Mouse (Mus musculus) embryonic facial prominence, embryonic 15.5 days (tissue): ENCODE measurements around the gene Irx5. TPM values are rescaled to one million over a fixed set of nuclear protein-coding genes. Genes with fewer than 3 reads are reported as not detected.

Experiments
- ATAC-seq: fragments of 200-750 bp; cut with Nextera tagmentation; 2 replicates; pipeline ENCODE4 v1.8.0; 2017; ENCODE audit warnings: low read depth, moderate TSS enrichment; ENCODE audit not compliant: insufficient number of reproducible peaks, low FRiP score, low TSS enrichment
- H3K27ac ChIP-seq: fragments of 300-500 bp; sonication (generic); replicated peaks from 2 replicates; pipeline ENCODE4 v1.5.1; 2015; ENCODE audit warnings: mild to moderate bottlenecking, inconsistent platforms
- H3K27me3 ChIP-seq: fragments of 300-500 bp; sonication (generic); 2 replicates; pipeline ENCODE4 v1.6.1; 2015; ENCODE audit warnings: inconsistent platforms
- H3K36me3 ChIP-seq: fragments of 300-500 bp; sonication (generic); 2 replicates; pipeline ENCODE4 v1.6.1; 2015; ENCODE audit warnings: mild to moderate bottlenecking, inconsistent platforms
- H3K4me1 ChIP-seq: fragments of 300-500 bp; sonication (generic); 2 replicates; pipeline ENCODE4 v1.6.1; 2015; ENCODE audit warnings: inconsistent platforms
- H3K4me2 ChIP-seq: fragments of 300-500 bp; sonication (generic); replicated peaks from 2 replicates; pipeline ENCODE4 v1.6.1; 2015; ENCODE audit warnings: mild to moderate bottlenecking, inconsistent platforms
- H3K4me3 ChIP-seq: fragments of 300-500 bp; sonication (generic); replicated peaks from 2 replicates; pipeline ENCODE4 v1.5.1; 2015; ENCODE audit warnings: mild to moderate bottlenecking, inconsistent platforms
- H3K9ac ChIP-seq: fragments of 300-500 bp; sonication (generic); 2 replicates; pipeline ENCODE4 v1.6.1; 2015; ENCODE audit warnings: inconsistent platforms
- H3K9me3 ChIP-seq: fragments of 300-500 bp; sonication (generic); replicated peaks from 2 replicates; pipeline ENCODE4 v1.6.1; 2016; ENCODE audit warnings: inconsistent platforms
- WGBS: fragments of 180-500 bp; shearing (Covaris S2); methylation state at CpG from one replicate; pipeline ENCODE4 v1.1.7; 2015; 5-methylcytosine and 5-hydroxymethylcytosine counted together
- polyA plus RNA-seq: library from polyadenylated mRNA; unstranded; fragments of >200 nt; fragmentation: Nextera tagmentation; extraction: Ambion mirVana; gene quantifications from 2 replicates; pipeline ENCODE4 v1.2.1, GENCODE M21; 2015

Irx5 gene
- polyA plus RNA-seq, 1 experiment from 2014 or later = 23.1 TPM

DNA sequence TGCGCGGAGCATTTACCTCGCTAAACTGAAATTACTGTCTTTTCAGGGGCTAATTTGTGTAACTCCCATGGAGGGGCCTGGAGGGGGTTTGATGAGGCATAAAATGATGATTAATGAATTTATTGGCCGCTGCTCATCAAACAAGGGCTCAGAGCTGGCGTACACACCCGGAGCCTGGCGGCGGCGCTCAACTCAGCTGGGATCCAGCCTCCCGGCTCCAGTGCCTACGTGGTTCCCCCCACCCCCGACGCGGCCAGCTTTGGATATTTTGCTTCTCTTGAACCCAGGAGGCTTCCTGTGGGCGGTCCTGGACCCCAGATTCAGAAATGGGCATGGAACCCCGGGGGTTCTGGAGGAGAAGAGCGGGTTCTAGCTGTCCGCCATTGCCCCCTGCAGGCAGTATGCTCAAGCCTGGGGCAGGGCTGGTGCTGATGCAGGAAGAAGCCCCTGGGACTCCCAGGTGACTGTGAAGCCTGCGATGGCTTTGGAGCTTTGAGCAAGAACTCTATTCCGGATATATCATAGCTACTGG, 9.4 kb downstream of the Irx5 start:
- Histone ChIP-seq H3K27me3 (peaks cover 47% of the 10 kb centered on the region), H3K9ac (no peak overlapping the region), H3K4me2 (peak overlapping the region; percentile 43), H3K4me1 (peaks cover 61% of the 10 kb centered on the region), H3K9me3 (no peaks in the 10 kb centered on the region), H3K4me3 (peak overlapping the region; percentile 8), H3K27ac (no peak overlapping the region), H3K36me3 (no peaks in the 10 kb centered on the region)
- 26% methylated on average over 20 of the region's 20 CpGs for WGBS
- ATAC-seq = no peak

- Histone ChIP-seq H3K9me3 (no peaks in the 10 kb centered on the region), H3K36me3 (no peaks in the 10 kb centered on the region), H3K4me3 (no peak overlapping the region), H3K27me3 (peaks cover 11% of the 10 kb centered on the region; the same call in 1 of the 2 replicates), H3K9ac (no peak overlapping the region), H3K27ac (0 out of 2 replicates have a peak overlapping the region, but pooled peaks have one; percentile 23), H3K4me2 (no peak overlapping the region), H3K4me1 (peaks cover 7% of the 10 kb centered on the region; the same call in 1 of the 2 replicates)
- WGBS = 13% methylated on average over 6 of the region's 6 CpGs
- ATAC-seq = peak; percentile 73
These were observed 22.1 kb downstream of the Irx5 start for GRCm38 (mm10) chr8:92379524-92379923.

DNA sequence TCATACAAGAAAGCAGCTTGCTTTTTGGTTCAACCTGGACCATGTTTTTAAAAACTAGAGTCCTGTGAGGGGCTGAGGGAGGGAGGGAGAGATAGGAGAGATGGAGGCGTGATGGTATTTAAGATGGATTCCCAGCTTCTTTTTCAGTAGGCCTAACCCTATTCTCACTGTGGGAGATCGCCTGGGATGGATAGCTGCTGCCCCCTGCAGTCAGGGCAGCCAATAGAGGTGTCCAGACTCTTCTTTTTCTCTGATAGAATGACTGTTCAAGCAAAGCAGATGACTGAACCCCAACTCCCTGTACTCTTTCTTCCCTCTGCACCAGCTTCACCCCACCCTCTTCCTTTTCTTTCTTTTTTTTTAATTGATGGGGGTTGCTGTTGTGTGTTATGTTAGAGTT, 23.1 kb downstream of the Irx5 start:
- Histone ChIP-seq H3K27ac (no peak overlapping the region), H3K9ac (no peak overlapping the region), H3K27me3 (peaks cover 11% of the 10 kb centered on the region; the same call in 1 of the 2 replicates), H3K4me3 (no peak overlapping the region), H3K36me3 (no peaks in the 10 kb centered on the region), H3K4me1 (peaks cover 7% of the 10 kb centered on the region; the same call in 1 of the 2 replicates), H3K4me2 (no peak overlapping the region), H3K9me3 (no peaks in the 10 kb centered on the region)
- 45% methylated on average over 2 of the region's 2 CpGs for WGBS
- no peak for ATAC-seq

- Histone ChIP-seq H3K9me3 (no peaks in the 10 kb centered on the region), H3K4me3 (no peak overlapping the region), H3K36me3 (no peaks in the 10 kb centered on the region), H3K4me1 (no peaks in the 10 kb centered on the region), H3K27ac (no peak overlapping the region), H3K27me3 (no peaks in the 10 kb centered on the region), H3K9ac (no peak overlapping the region), H3K4me2 (no peak overlapping the region)
- no peak for ATAC-seq
- WGBS = 67% methylated on average over 4 of the region's 4 CpGs
These were observed 30.5 kb downstream of the Irx5 start for GRCm38 (mm10) chr8:92387893-92388292.

DNA sequence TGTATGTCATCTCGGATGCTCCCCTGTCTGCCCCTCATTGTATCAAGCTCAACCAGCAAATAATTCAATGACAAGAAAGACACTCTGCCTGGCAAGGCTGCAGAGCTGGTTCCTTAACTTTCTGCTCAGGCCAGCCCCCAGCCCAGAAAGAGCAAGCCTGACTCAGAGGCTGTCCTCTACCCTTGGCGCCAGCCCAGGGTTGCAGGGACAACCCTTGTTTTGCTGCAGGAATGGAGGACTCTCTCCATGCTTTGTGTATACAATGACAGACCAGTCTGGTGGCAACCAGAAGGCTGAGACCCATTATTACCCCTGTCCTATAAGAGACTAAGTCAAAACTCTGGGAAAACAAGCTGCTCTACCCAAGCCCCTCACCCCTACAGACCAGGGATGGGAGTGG, 46.8 kb downstream of the Irx5 start:
- WGBS = 80% methylated on average over 2 of the region's 2 CpGs

DNA sequence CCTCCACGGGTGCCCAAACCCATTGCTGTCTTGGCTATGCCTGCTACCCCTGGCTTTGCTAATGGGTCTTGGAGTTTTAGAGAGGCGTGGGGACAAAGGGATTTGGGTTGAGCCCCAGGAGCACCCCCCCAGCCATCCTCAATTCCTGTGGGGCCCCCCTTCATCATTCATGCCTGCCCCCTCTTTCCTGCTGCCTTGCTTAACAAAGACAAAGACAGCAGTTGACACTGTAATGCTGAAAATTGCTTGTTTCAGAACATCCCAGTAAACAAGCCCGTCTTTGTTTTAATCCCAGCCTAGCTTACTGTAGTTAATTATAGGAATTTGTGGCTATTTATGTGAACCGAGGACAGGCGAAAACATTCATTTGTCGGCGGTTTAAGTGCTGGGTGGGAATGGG, 50.7 kb downstream of the Irx5 start:
- Histone ChIP-seq H3K27ac (no peak overlapping the region), H3K9ac (no peak overlapping the region), H3K36me3 (no peaks in the 10 kb centered on the region), H3K4me3 (no peak overlapping the region), H3K27me3 (0 out of 2 replicates have a peak, but pooled peaks cover 3% of the 10 kb centered on the region), H3K4me2 (no peak overlapping the region), H3K9me3 (no peaks in the 10 kb centered on the region), H3K4me1 (0 out of 2 replicates have a peak, but pooled peaks cover 3% of the 10 kb centered on the region)
- 35% methylated on average over 7 of the region's 7 CpGs for WGBS
- ATAC-seq = no peak

More for the DNA sequence above, 46.8 kb downstream of the Irx5 start:
- Histone ChIP-seq H3K27ac (no peak overlapping the region), H3K4me1 (0 out of 2 replicates have a peak, but pooled peaks cover 3% of the 10 kb centered on the region), H3K36me3 (no peaks in the 10 kb centered on the region), H3K4me3 (no peak overlapping the region), H3K9ac (no peak overlapping the region), H3K4me2 (no peak overlapping the region), H3K9me3 (no peaks in the 10 kb centered on the region), H3K27me3 (0 out of 2 replicates have a peak, but pooled peaks cover 3% of the 10 kb centered on the region)
- no peak for ATAC-seq

GRCm38 (mm10) chr8:92413583-92413982, 56.2 kb downstream of the Irx5 start:
- 0 out of 2 replicates have a peak, but pooled peaks cover 3% of the 10 kb centered on the region for H3K27me3 ChIP-seq
- no peak overlapping the region for H3K9ac ChIP-seq
- H3K4me3 ChIP-seq = no peak overlapping the region
- H3K9me3 ChIP-seq = no peaks in the 10 kb centered on the region
- ATAC-seq = no peak
- 0 out of 2 replicates have a peak, but pooled peaks cover under 1% of the 10 kb centered on the region for H3K4me1 ChIP-seq
- H3K36me3 ChIP-seq = no peaks in the 10 kb centered on the region
- 77% methylated on average over 6 of the region's 6 CpGs for WGBS
- no peak overlapping the region for H3K27ac ChIP-seq
- H3K4me2 ChIP-seq = no peak overlapping the region

DNA sequence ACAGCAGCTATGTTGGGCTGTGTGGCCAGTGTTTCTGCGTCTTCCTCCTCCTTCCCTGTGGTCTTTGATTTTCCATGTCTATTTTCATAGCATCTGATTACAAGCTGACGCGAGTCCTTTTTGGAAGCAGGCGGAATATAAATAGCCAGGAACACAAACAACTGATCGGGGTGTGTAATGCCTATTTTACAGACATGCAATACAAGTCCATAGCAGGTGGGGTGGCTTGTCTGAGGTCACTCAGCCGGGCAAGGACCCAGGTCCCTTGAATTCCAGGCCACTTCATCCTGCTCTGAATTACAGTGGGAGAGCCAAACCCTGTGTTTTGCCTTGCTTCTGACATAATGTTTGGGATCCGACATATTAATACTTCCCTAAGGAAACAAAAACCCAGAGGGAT, 63.2 kb downstream of the Irx5 start:
- Histone ChIP-seq H3K4me3 (no peak overlapping the region), H3K27ac (no peak overlapping the region), H3K9ac (no peak overlapping the region), H3K9me3 (no peaks in the 10 kb centered on the region), H3K36me3 (no peaks in the 10 kb centered on the region), H3K4me1 (no peaks in the 10 kb centered on the region), H3K27me3 (no peaks in the 10 kb centered on the region), H3K4me2 (no peak overlapping the region)
- WGBS = 60% methylated on average over 7 of the region's 7 CpGs
- no peak for ATAC-seq
